8 mouse cellular contexts compared by ENCODE assay signal in genomic region chr10:58323028-58323991, GRCm38 (mm10). TPM values are rescaled to one million over a fixed set of nuclear protein-coding genes. Genes with fewer than 3 reads are reported as not detected.
DNase-seq lines count a peak whose midpoint lies in the region; ATAC-seq and TF ChIP-seq lines count a peak whose summit lies in the region.

Gene Lims1, plus strand, starts transcription at chr10:58323466.

- no peaks in the 10 kb centered on the region; the same call in 1 of the 2 replicates for H3K4me1 ChIP-seq in bone marrow, adult 2 months (ENCODE audit: control insufficient read depth, insufficient read depth, low read length)
- peaks cover 15% of the 10 kb centered on the region for H3K4me1 ChIP-seq in embryonic facial prominence, embryonic 15.5 days
- H3K4me1 ChIP-seq in limb, embryonic 14.5 days (ENCODE audit: control insufficient read depth, insufficient read depth, low read length), result peaks cover 13% of the 10 kb centered on the region
- H3K4me1 ChIP-seq in midbrain, postnatal 0 days (ENCODE audit: insufficient read depth, low read length), result peaks cover 14% of the 10 kb centered on the region

- DNase-seq in 416B (ENCODE audit: low read depth), result peak; percentile 99
- peak; percentile 97 for DNase-seq in heart, adult 8-10 months (ENCODE audit: low spot score)
- peak; percentile 99 for DNase-seq in kidney, adult 9 months
- peak; percentile 98 for DNase-seq in limb, embryonic 14.5 days (ENCODE audit: low spot score)
- peak; percentile 98 for DNase-seq in midbrain, postnatal 0 days (ENCODE audit: low spot score)
- peak; percentile 99 for DNase-seq in spleen, postnatal 14 days (ENCODE audit: low spot score in 2 of 2)

- 1% methylated on average over 86 of the region's 86 CpGs for WGBS in bone marrow, adult 2 months
- WGBS in embryonic facial prominence, embryonic 15.5 days, result under 1% methylated on average over 85 of the region's 86 CpGs
- WGBS in limb, embryonic 14.5 days, result under 1% methylated on average over 65 of the region's 86 CpGs
- under 1% methylated on average over 79 of the region's 86 CpGs for WGBS in midbrain, postnatal 0 days

- peak; percentile 99 for ATAC-seq in embryonic facial prominence, embryonic 15.5 days (ENCODE audit: insufficient number of reproducible peaks, low FRiP score, low TSS enrichment, low read depth)
- ATAC-seq in limb, embryonic 14.5 days (ENCODE audit: low FRiP score, low read depth), result peak; percentile 98
- peak; percentile 97 for ATAC-seq in midbrain, postnatal 0 days (ENCODE audit: low FRiP score)

- peak within 1 kb of the TSS; percentile 80 for H3K9ac ChIP-seq in embryonic facial prominence, embryonic 15.5 days
- peak within 1 kb of the TSS; percentile 87 for H3K9ac ChIP-seq in limb, embryonic 14.5 days (ENCODE audit: low read depth, low read length, severe bottlenecking)
- peak within 1 kb of the TSS; percentile 75 for H3K9ac ChIP-seq in midbrain, postnatal 0 days (replicated peaks; ENCODE audit: low read length, poor library complexity, severe bottlenecking)

- H3K9me3 ChIP-seq in embryonic facial prominence, embryonic 15.5 days (replicated peaks), result no peaks in the 10 kb centered on the region
- H3K9me3 ChIP-seq in limb, embryonic 14.5 days (ENCODE audit: control insufficient read depth, low read length), result no peaks in the 10 kb centered on the region
- H3K9me3 ChIP-seq in midbrain, postnatal 0 days (ENCODE audit: low read length), result no peaks in the 10 kb centered on the region

- H3K4me3 ChIP-seq in bone marrow, adult 2 months (replicated peaks; ENCODE audit: control insufficient read depth, low read depth, low read length), result peak within 1 kb of the TSS; percentile 79
- H3K4me3 ChIP-seq in embryonic facial prominence, embryonic 15.5 days (replicated peaks), result peak within 1 kb of the TSS; percentile 97
- H3K4me3 ChIP-seq in limb, embryonic 14.5 days (replicated peaks; ENCODE audit: low read length), result peak within 1 kb of the TSS; percentile 85
- H3K4me3 ChIP-seq in midbrain, postnatal 0 days (ENCODE audit: low read depth, low read length), result peak within 1 kb of the TSS; percentile 87

- H3K4me2 ChIP-seq in embryonic facial prominence, embryonic 15.5 days (replicated peaks), result peak within 1 kb of the TSS; percentile 55
- peak within 1 kb of the TSS; percentile 57 for H3K4me2 ChIP-seq in limb, embryonic 14.5 days (replicated peaks; ENCODE audit: low read depth, low read length, severe bottlenecking)
- H3K4me2 ChIP-seq in midbrain, postnatal 0 days (ENCODE audit: low read depth, low read length, poor library complexity, severe bottlenecking), result peak within 1 kb of the TSS; percentile 57

- no peaks in the 10 kb centered on the region for H3K36me3 ChIP-seq in embryonic facial prominence, embryonic 15.5 days
- H3K36me3 ChIP-seq in limb, embryonic 14.5 days (ENCODE audit: control insufficient read depth, insufficient read depth, low read length), result no peaks in the 10 kb centered on the region
- no peaks in the 10 kb centered on the region for H3K36me3 ChIP-seq in midbrain, postnatal 0 days (ENCODE audit: insufficient read depth, low read length)

- no peaks in the 10 kb centered on the region for H3K27me3 ChIP-seq in embryonic facial prominence, embryonic 15.5 days
- no peaks in the 10 kb centered on the region for H3K27me3 ChIP-seq in limb, embryonic 14.5 days (ENCODE audit: control insufficient read depth, insufficient read depth, low read length)
- no peaks in the 10 kb centered on the region for H3K27me3 ChIP-seq in midbrain, postnatal 0 days (ENCODE audit: insufficient read depth, low read length)

- peak within 1 kb of the TSS; percentile 82 for H3K27ac ChIP-seq in bone marrow, adult 2 months (ENCODE audit: control insufficient read depth, insufficient read depth, low read depth, low read length, poor library complexity)
- peak within 1 kb of the TSS; percentile 94 for H3K27ac ChIP-seq in embryonic facial prominence, embryonic 15.5 days (replicated peaks)
- peak within 1 kb of the TSS; percentile 87 for H3K27ac ChIP-seq in limb, embryonic 14.5 days (replicated peaks; ENCODE audit: low read depth, low read length)
- peak within 1 kb of the TSS; percentile 77 for H3K27ac ChIP-seq in midbrain, postnatal 0 days (ENCODE audit: low read depth, low read length)

- no peak for TF ChIP-seq CTCF in bone marrow, adult 2 months (IDR thresholded peaks at IDR 0.05; ENCODE audit: control insufficient read depth, insufficient read depth, low read length)
- no peak; the same call in none of the 2 replicates for TF ChIP-seq CTCF in midbrain, postnatal 0 days (IDR thresholded peaks at IDR 0.05)

- peak; percentile 93 for TF ChIP-seq POLR2A in bone marrow, adult 2 months (IDR thresholded peaks at IDR 0.05; ENCODE audit: borderline replicate concordance, control insufficient read depth, low read depth, low read length)
- TF ChIP-seq POLR2A in limb, embryonic 14.5 days (IDR thresholded peaks at IDR 0.05; ENCODE audit: borderline replicate concordance, extremely low read depth, insufficient read depth, insufficient read length), result peak; percentile 76; the same call in 1 of the 2 replicates

RNA-seq across cellular contexts. Expression of gene Lims1, which starts in this region (rescaled TPM):
- polyA plus RNA-seq in bone marrow, adult 2 months (2011; ENCODE audit: insufficient read depth, insufficient read length, low replicate concordance, missing spikeins), result 31.6 and 44.1 TPM in 2 replicates
- polyA plus RNA-seq in embryonic facial prominence, embryonic 15.5 days (2015; fragmentation: Nextera tagmentation; extraction: Ambion mirVana), result 121 and 124 TPM in 2 replicates
- 100 to 1,000 TPM; 129 to 182 (median 150) TPM for total RNA-seq in heart, adult 8-10 months (2022)
- 37.3 and 39.9 TPM in 2 replicates for polyA plus RNA-seq in limb, embryonic 14.5 days (2012; rRNA removed)
- 109 and 111 TPM in 2 replicates for polyA plus RNA-seq in limb, embryonic 14.5 days (2014; fragmentation: Nextera tagmentation; extraction: Ambion mirVana)
- 32.3 and 39.4 TPM in 2 replicates for total RNA-seq in midbrain, postnatal 0 days (2014; rRNA removed)
- 41.3 and 44.0 TPM in 2 replicates for polyA plus RNA-seq in midbrain, postnatal 0 days (2015; fragmentation: Nextera tagmentation; extraction: Ambion mirVana)

Comparison
In these comparisons a context has a peak if more than half of its experiments do, and no peak if none do; other contexts are left out.
1. Peak in every context shown above with its lines: DNase-seq, ATAC-seq, H3K4me3 ChIP-seq and H3K27ac ChIP-seq.